Mouse (Mus musculus): ENCODE results near the gene D630003M21Rik. TPM values are rescaled to one million over a fixed set of nuclear protein-coding genes. Genes with fewer than 3 reads are reported as not detected.

Gene D630003M21Rik
- polyA plus RNA-seq, 1 experiment from 2014 or later, result 1.6 TPM

GRCm38 (mm10) chr2:158250558-158250957 is 21.5 kb upstream of the D630003M21Rik start:
- 84% methylated on average over 4 of the region's 4 CpGs for WGBS
- ATAC-seq (replicated peaks), result no peak

GRCm38 (mm10) chr2:158248318-158248717 is 19.3 kb upstream of the D630003M21Rik start:
- Histone ChIP-seq H3K27ac (no peak overlapping the region), H3K9me3 (no peaks in the 10 kb centered on the region), H3K27me3 (replicated peaks) (no peaks in the 10 kb centered on the region), H3K4me3 (no peak overlapping the region), H3K36me3 (replicated peaks) (no peaks in the 10 kb centered on the region), H3K9ac (no peak overlapping the region), H3K4me1 (no peaks in the 10 kb centered on the region), H3K4me2 (no peak overlapping the region)
- WGBS, result 80% methylated on average over 7 of the region's 7 CpGs
- no peak for ATAC-seq (replicated peaks)

More at GRCm38 (mm10) chr2:158250558-158250957, 21.5 kb upstream of the D630003M21Rik start:
- Histone ChIP-seq H3K36me3 (replicated peaks) (no peaks in the 10 kb centered on the region), H3K9me3 (no peaks in the 10 kb centered on the region), H3K4me3 (no peak overlapping the region), H3K27me3 (replicated peaks) (no peaks in the 10 kb centered on the region), H3K9ac (no peak overlapping the region), H3K4me1 (no peaks in the 10 kb centered on the region), H3K27ac (no peak overlapping the region), H3K4me2 (no peak overlapping the region)

- no peak overlapping the region for H3K27ac ChIP-seq
- WGBS, result 84% methylated on average over 6 of the region's 6 CpGs
- no peaks in the 10 kb centered on the region for H3K9me3 ChIP-seq
Observed at GRCm38 (mm10) chr2:158247852-158248251, 18.8 kb upstream of the D630003M21Rik start.

GRCm38 (mm10) chr2:158245072-158245817 is 16.2 kb upstream of the D630003M21Rik start:
- no peaks in the 10 kb centered on the region for H3K4me1 ChIP-seq
- H3K9me3 ChIP-seq, result no peaks in the 10 kb centered on the region
- WGBS, result 56% methylated on average over 4 of the region's 4 CpGs
- no peaks in the 10 kb centered on the region for H3K36me3 ChIP-seq (replicated peaks)
- H3K27me3 ChIP-seq (replicated peaks), result no peaks in the 10 kb centered on the region
- H3K27ac ChIP-seq, result no peak overlapping the region
- ATAC-seq (replicated peaks), result no peak
- H3K4me2 ChIP-seq, result no peak overlapping the region
- no peak overlapping the region for H3K4me3 ChIP-seq
- no peak overlapping the region for H3K9ac ChIP-seq

More at GRCm38 (mm10) chr2:158247852-158248251, 18.8 kb upstream of the D630003M21Rik start:
- Histone ChIP-seq H3K27me3 (replicated peaks) (no peaks in the 10 kb centered on the region), H3K36me3 (replicated peaks) (no peaks in the 10 kb centered on the region), H3K4me2 (no peak overlapping the region), H3K9ac (no peak overlapping the region), H3K4me3 (no peak overlapping the region), H3K4me1 (no peaks in the 10 kb centered on the region)
- no peak for ATAC-seq (replicated peaks)

- Histone ChIP-seq H3K27ac (no peak overlapping the region), H3K27me3 (replicated peaks) (no peaks in the 10 kb centered on the region), H3K4me1 (no peaks in the 10 kb centered on the region), H3K4me2 (no peak overlapping the region), H3K36me3 (replicated peaks) (no peaks in the 10 kb centered on the region), H3K9ac (no peak overlapping the region), H3K4me3 (no peak overlapping the region), H3K9me3 (no peaks in the 10 kb centered on the region)
- no peak for ATAC-seq (replicated peaks)
- WGBS, result 87% methylated on average over 18 of the region's 18 CpGs
Observed at GRCm38 (mm10) chr2:158243129-158243870, 14.3 kb upstream of the D630003M21Rik start.

- Histone ChIP-seq H3K4me3 (no peak overlapping the region), H3K27me3 (replicated peaks) (no peaks in the 10 kb centered on the region), H3K4me2 (no peak overlapping the region), H3K9me3 (no peaks in the 10 kb centered on the region), H3K4me1 (no peaks in the 10 kb centered on the region), H3K9ac (no peak overlapping the region), H3K27ac (no peak overlapping the region), H3K36me3 (replicated peaks) (no peaks in the 10 kb centered on the region)
- ATAC-seq (replicated peaks), result no peak
- 90% methylated on average over 18 of the region's 18 CpGs for WGBS
Observed at GRCm38 (mm10) chr2:158242170-158242896, 13.3 kb upstream of the D630003M21Rik start.

GRCm38 (mm10) chr2:158241126-158241738 is 12.2 kb upstream of the D630003M21Rik start:
- no peak overlapping the region for H3K4me2 ChIP-seq
- no peaks in the 10 kb centered on the region for H3K27me3 ChIP-seq (replicated peaks)
- H3K36me3 ChIP-seq (replicated peaks), result no peaks in the 10 kb centered on the region
- H3K4me1 ChIP-seq, result no peaks in the 10 kb centered on the region
- ATAC-seq (replicated peaks), result no peak
- H3K4me3 ChIP-seq, result no peak overlapping the region
- H3K9me3 ChIP-seq, result no peaks in the 10 kb centered on the region
- no peak overlapping the region for H3K9ac ChIP-seq
- WGBS, result 46% methylated on average over 5 of the region's 5 CpGs
- H3K27ac ChIP-seq, result no peak overlapping the region

GRCm38 (mm10) chr2:158238101-158238500 is 9.1 kb upstream of the D630003M21Rik start:
- Histone ChIP-seq H3K27me3 (replicated peaks) (no peaks in the 10 kb centered on the region), H3K27ac (no peak overlapping the region), H3K9ac (no peak overlapping the region), H3K36me3 (replicated peaks) (no peaks in the 10 kb centered on the region), H3K9me3 (no peaks in the 10 kb centered on the region), H3K4me2 (no peak overlapping the region), H3K4me1 (no peaks in the 10 kb centered on the region), H3K4me3 (no peak overlapping the region)
- WGBS, result 89% methylated on average over 5 of the region's 5 CpGs
- ATAC-seq (replicated peaks), result no peak

- Histone ChIP-seq H3K27ac (no peak overlapping the region), H3K4me2 (no peak overlapping the region), H3K9ac (no peak overlapping the region), H3K4me1 (no peaks in the 10 kb centered on the region), H3K36me3 (replicated peaks) (no peaks in the 10 kb centered on the region), H3K4me3 (no peak overlapping the region), H3K27me3 (replicated peaks) (no peaks in the 10 kb centered on the region), H3K9me3 (no peaks in the 10 kb centered on the region)
- ATAC-seq (replicated peaks), result no peak
Observed at GRCm38 (mm10) chr2:158236698-158237097, 7.7 kb upstream of the D630003M21Rik start.

- no peak for ATAC-seq (replicated peaks)
- no peak overlapping the region for H3K9ac ChIP-seq
- WGBS, result 84% methylated on average over 3 of the region's 3 CpGs
Observed at GRCm38 (mm10) chr2:158233106-158233505, 4.1 kb upstream of the D630003M21Rik start.

GRCm38 (mm10) chr2:158232414-158232813 is 3.4 kb upstream of the D630003M21Rik start:
- WGBS, result 47% methylated on average over 3 of the region's 3 CpGs
- Histone ChIP-seq H3K4me2 (no peak overlapping the region), H3K9me3 (no peaks in the 10 kb centered on the region), H3K27ac (no peak overlapping the region), H3K9ac (no peak overlapping the region), H3K36me3 (replicated peaks) (no peaks in the 10 kb centered on the region), H3K4me1 (peaks cover 19% of the 10 kb centered on the region), H3K27me3 (replicated peaks) (no peaks in the 10 kb centered on the region), H3K4me3 (no peak overlapping the region)
- ATAC-seq (replicated peaks), result no peak

More at GRCm38 (mm10) chr2:158233106-158233505, 4.1 kb upstream of the D630003M21Rik start:
- Histone ChIP-seq H3K36me3 (replicated peaks) (no peaks in the 10 kb centered on the region), H3K4me3 (no peak overlapping the region), H3K9me3 (no peaks in the 10 kb centered on the region), H3K27ac (no peak overlapping the region), H3K4me1 (peaks cover 19% of the 10 kb centered on the region), H3K27me3 (replicated peaks) (no peaks in the 10 kb centered on the region), H3K4me2 (no peak overlapping the region)

GRCm38 (mm10) chr2:158231071-158231470 is 2.0 kb upstream of the D630003M21Rik start:
- H3K4me3 ChIP-seq, result no peak overlapping the region
- no peak overlapping the region for H3K9ac ChIP-seq
- peaks cover 19% of the 10 kb centered on the region for H3K4me1 ChIP-seq
- no peaks in the 10 kb centered on the region for H3K9me3 ChIP-seq
- H3K27me3 ChIP-seq (replicated peaks), result no peaks in the 10 kb centered on the region
- H3K4me2 ChIP-seq, result no peak overlapping the region
- 25% methylated on average over 5 of the region's 5 CpGs for WGBS
- no peaks in the 10 kb centered on the region for H3K36me3 ChIP-seq (replicated peaks)
- no peak overlapping the region for H3K27ac ChIP-seq
- no peak for ATAC-seq (replicated peaks)

Data from midbrain, embryonic 15.5 days (tissue).